Mouse (Mus musculus) adrenal gland, postnatal 10 days (tissue): ENCODE results near the gene Scyl1. TPM values are rescaled to one million over a fixed set of nuclear protein-coding genes. Genes with fewer than 3 reads are reported as not detected.
"Not testable (repeated sequence)": the region's sequence is repeated elsewhere in the genome, so short reads cannot be mapped to it uniquely, and the experiment has no call there.

Experiments
- DNase-seq: peaks from one replicate; pipeline ENCODE4 v3.0.0; 2021; ENCODE audit warnings: mixed read lengths
- total RNA-seq, 2 experiments: library from RNA; stranded (reverse); gene quantifications; 2 replicates each; pipeline ENCODE4 v1.2.3; 2021

Scyl1 gene
- total RNA-seq, 2 experiments from 2014 or later = 86.7 to 96.5 TPM

DNA sequence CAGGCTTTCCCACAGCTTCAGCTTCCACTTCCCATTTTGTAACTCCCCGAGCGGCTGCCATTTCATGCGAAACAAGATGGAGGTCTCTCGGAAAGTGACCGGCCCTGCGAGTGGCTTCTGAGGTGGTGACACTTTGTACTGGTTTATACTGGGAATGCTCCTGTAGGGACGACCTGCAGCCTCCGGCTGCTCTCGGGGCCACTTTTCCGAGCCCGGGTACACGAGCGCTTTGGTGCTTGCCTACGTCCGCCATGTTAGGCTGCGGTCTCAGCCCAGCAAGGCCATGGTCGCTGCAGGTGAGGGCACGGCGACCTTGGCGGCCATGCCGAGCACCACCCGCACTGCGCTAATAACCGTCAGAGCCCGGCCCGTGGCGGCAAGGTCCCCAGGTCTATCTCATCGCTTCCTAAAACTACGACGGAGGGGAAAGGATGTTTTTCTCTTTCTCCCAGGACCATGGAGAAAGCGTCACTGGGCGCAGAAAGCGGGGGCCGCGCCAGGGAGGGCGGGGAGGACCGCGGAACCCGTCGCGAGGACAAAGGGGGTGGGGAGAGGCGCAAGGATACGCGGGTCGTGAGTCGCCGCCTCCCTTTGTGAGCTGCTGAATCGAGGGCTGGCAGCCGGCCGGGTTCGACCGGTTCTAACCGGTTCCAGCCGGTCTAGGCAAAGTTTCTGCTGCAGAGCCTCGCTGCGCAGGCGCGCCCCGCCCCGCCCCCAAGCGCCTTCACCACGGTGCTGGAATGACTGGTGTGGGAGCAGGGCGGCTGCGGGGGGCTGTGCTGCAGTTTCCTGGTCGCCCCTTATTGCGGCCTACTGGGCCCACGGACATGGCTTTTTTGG, 32.0 kb upstream of the Scyl1 start:
- peak; percentile 100 for DNase-seq

GRCm38 (mm10) chr19:5802787-5803040, 31.5 kb upstream of the Scyl1 start:
- DNase-seq = no peak

GRCm38 (mm10) chr19:5802011-5802786, 31.0 kb upstream of the Scyl1 start:
- peak; percentile 98 for DNase-seq

DNA sequence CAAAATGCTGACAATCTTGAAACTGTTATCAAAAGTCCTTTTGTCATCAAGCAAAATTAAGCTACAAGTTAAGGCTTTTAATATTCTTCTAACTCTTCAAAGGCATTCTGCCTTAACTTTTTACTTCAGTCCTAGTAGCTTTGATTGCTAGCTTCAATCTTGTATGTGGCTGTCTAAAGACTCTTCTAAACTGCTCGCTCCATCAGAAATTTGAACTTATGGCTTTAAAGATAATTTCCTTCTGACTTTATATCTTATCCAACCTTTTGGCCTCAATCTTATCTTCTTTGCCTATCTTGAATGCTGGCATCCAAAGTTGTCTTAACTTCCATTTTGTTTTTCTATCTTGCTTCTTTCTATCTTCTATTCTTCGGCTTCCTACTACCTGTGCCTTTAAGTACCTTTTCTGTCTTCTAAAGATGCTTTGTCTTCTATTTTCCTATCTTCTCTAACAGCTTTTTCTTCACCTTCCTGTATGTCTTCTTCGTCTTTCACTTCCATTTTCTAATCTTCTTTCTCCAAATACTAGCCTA, 30.3 kb upstream of the Scyl1 start:
- no peak for DNase-seq

- no peak for DNase-seq
Observed at GRCm38 (mm10) chr19:5800632-5801431, 29.6 kb upstream of the Scyl1 start.

GRCm38 (mm10) chr19:5800350-5800631, 29.1 kb upstream of the Scyl1 start:
- no peak for DNase-seq

DNA sequence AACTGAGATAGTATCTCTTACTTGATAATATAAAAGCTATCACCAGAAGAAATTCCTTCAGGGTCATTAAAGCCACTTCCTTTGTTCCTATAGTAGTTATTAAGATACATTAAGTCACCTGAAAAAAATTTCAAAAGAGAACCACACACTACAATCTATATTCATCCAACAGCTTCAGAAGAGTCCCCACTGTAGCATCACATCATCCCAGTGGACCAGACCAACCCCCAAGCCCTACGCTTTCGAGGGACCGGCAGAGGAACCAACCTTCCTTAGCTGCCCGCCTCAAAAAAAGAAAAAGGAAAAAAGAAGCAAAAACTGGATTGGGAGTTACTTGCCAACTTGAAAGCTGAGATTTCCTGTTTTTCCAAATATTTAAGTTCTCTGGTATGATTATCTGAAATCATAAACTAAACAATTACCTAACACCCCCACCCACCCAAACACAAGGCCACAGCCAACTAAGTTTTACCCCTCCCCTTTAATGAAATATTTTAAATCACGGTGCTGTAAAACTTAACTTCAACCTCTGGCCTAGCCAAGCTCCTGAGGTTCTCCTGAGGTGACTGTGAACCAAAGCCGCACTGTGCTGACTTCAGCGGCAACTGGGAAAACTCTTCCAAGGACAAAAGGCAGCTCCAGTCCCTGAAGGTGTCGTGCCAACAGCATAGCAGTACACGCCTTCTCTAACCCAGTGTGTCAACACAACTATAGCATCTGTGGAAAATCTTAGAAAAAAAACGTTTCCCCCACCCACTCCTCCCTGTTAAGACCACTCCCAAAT, 28.5 kb upstream of the Scyl1 start:
- peak; percentile 56 for DNase-seq

DNA sequence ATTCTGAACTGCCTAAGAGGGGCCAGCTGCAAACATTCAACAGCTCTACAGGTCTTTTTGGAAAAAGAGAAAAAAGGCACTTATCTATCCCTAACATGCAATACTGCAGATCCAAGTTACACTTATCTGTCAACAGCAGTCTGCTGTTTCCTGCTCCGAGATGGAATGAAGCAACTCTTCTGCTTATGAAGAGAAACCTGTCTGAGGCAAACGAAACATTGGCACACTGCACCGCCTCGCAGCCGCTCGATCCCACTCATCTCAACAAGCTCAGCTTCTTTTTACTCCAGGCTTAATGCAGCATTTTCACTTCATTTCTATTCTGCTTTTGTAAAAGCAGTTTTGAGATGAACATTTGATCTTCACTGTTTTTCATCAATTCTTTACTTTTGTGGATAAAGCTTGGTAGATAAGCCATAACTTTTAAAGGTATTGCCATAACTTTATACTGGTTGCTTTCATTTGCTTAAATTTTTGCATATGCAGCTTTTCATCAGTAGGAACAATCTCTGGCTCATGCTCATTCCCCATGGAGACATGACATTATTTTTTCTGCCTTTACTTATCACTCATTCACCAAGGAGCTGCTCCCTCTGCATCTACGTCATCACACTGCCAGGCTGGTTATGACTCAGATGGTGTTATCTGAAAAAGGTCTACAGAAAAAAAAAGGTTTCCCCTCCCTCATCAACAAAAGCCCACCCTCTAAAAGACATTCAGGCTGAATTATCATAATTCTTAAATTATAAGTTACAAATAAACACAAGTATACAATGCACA, 27.7 kb upstream of the Scyl1 start:
- no peak for DNase-seq

DNA sequence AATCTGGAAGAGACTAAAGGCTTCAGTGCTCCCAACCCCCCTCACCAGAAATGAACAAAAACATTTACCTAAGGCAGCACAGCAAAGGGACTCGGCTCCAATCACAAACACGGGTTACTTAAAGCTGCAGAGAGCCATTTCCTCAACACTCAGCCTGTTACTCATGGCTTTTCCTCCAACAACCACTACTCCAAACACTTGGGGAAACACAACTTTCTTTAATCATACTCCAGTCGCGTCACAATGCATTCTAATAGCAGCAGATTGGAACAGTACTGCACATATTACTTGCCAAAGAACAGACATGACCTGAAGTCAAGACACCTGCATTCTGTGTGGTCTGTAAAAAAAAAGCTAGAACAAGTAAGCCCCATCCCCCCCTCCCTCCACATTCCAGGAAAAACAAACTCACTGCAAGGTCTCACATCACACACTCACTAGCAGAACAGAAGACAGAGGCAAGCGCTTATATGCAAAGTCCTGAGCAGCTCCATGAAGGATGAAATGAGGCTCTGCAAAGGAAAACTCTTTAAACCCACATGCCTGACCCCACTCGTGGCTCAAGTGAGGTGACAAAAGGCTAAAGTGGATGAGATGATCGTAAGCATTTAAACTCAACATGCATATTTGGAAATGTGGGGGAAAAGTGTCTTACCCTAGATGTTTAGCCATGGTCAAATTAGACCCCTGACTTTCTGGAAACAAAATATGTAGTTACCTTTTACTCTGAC, 26.3 kb upstream of the Scyl1 start:
- no peak for DNase-seq

- no peak for DNase-seq
Observed at GRCm38 (mm10) chr19:5796573-5797111, 25.4 kb upstream of the Scyl1 start.

- DNase-seq = no peak
Observed at GRCm38 (mm10) chr19:5795668-5796572, 24.7 kb upstream of the Scyl1 start.

DNA sequence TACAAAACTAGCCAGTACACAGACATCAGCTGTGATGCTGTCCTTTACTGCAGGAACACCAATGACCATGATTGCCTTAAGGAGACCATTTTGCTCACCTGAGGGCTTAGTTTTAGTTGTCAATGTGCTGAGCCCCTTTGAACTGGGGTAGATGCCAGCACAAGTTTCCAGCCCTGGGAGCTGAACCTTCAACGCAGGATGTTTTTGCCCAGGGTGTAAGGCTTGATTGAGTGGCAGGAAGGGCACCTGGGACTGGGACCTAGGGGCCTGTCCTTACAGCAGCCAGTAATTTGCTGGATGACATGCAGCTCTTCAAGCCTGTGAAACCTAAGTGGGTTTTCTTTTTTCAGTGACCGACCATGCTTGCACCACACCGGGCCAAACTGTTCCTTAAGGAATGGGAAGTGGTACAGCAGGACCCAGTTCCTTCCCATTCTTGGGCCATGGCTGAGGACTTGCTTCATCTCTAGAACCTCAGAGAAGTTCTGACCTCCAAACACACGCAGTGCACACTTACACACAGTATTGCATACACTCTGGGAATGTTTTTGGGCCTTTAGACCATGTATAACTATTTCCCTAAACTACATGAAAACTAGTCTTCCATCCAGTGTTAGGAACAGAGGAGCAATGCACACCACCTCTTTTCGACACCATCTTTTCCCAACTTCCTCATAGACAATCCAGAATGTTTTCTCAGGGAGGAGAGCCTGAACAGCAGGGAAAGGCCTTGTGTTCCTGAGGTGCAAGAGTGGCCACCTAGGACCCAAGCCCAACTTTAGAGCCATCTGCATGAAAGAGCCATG, 23.8 kb upstream of the Scyl1 start:
- peak; percentile 53 for DNase-seq

DNA sequence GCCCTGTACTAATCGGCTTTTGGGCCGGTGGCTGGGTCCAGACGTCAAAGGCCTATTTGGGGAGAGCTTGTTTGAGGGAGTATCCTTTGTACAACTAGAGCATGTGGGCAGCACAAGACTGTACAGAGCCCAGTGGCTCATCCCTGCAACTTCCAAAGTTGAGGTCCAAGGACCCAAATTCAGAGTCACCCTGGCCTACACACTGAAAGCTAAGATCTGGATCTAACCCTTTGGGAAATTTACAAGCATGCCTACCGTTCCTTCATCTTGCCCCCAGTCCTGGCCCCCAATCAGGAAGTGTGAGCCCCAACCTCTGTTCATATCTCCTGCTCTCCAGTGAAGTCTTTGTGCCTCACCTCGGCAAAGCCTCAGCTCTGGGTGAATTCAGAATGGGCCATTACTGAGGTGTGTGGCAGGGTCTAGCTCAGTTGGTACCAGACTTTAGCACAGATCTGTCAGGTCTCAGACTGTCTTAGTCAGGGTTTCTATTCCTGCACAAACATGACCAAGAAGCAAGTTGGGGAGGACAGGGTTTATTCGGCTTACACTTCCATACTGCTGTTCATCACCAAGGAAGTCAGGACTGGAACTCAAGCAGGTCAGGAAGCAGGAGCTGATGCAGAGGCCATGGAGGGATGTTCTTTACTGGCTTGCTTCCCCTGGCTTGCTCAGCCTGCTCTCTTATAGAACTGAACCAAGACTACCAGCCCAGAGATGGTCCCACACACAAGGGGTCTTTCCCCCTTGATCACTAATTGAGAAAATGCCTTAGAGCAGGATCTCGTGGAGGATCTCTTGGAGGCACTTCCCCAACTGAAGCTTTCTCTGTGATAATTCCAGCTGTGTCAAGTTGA, 22.9 kb upstream of the Scyl1 start:
- DNase-seq = not testable (repeated sequence)

- DNase-seq = peak; percentile 62
Observed at GRCm38 (mm10) chr19:5793116-5793515, 21.9 kb upstream of the Scyl1 start.

GRCm38 (mm10) chr19:5791329-5791728, 20.1 kb upstream of the Scyl1 start:
- no peak for DNase-seq

GRCm38 (mm10) chr19:5789066-5789465, 17.8 kb upstream of the Scyl1 start:
- no peak for DNase-seq

GRCm38 (mm10) chr19:5788620-5789019, 17.4 kb upstream of the Scyl1 start:
- no peak for DNase-seq
